Mouse (Mus musculus): Measurements from ENCODE around the gene Atp11a.
A peak's percentile ranks its signal among the peaks of the same experiment; 100 is the strongest.

Atp11a gene

GRCm38 (mm10) chr8:12877126-12877525 lies 120.3 kb downstream of the Atp11a start:
- no peak for DNase-seq

GRCm38 (mm10) chr8:12880163-12880562 lies 123.3 kb downstream of the Atp11a start:
- DNase-seq, result no peak

- DNase-seq, result no peak
Observed at GRCm38 (mm10) chr8:12883051-12884004, 126.5 kb downstream of the Atp11a start.

GRCm38 (mm10) chr8:12887772-12888435 lies 131.1 kb downstream of the Atp11a start:
- DNase-seq, result no peak

- no peak for DNase-seq
Observed at GRCm38 (mm10) chr8:12889046-12889598, 132.3 kb downstream of the Atp11a start.

GRCm38 (mm10) chr8:12892882-12893446 lies 136.2 kb downstream of the Atp11a start:
- no peak for DNase-seq

- no peak for DNase-seq
Observed at GRCm38 (mm10) chr8:12893797-12894578, 137.2 kb downstream of the Atp11a start.

GRCm38 (mm10) chr8:12894783-12895534 lies 138.1 kb downstream of the Atp11a start:
- no peak for DNase-seq

- DNase-seq, result no peak
Observed at GRCm38 (mm10) chr8:12895535-12896150, 138.8 kb downstream of the Atp11a start.

- DNase-seq, result peak; percentile 58
Observed at GRCm38 (mm10) chr8:12896494-12897373, 139.9 kb downstream of the Atp11a start.

- DNase-seq, result no peak
Observed at GRCm38 (mm10) chr8:12897815-12898214, 141.0 kb downstream of the Atp11a start.

GRCm38 (mm10) chr8:12903790-12904415 lies 147.1 kb downstream of the Atp11a start:
- no peak for DNase-seq

- no peak for DNase-seq
Observed at GRCm38 (mm10) chr8:12905122-12905521, 148.3 kb downstream of the Atp11a start.

- no peak for DNase-seq
Observed at GRCm38 (mm10) chr8:12905599-12906321, 148.9 kb downstream of the Atp11a start.

- no peak for DNase-seq
Observed at GRCm38 (mm10) chr8:12906597-12906996, 149.8 kb downstream of the Atp11a start.

GRCm38 (mm10) chr8:12907730-12908129 lies 150.9 kb downstream of the Atp11a start:
- no peak for DNase-seq

GRCm38 (mm10) chr8:12912011-12912410 lies 155.2 kb downstream of the Atp11a start:
- no peak for DNase-seq

GRCm38 (mm10) chr8:12915187-12916006 lies 158.6 kb downstream of the Atp11a start:
- DNase-seq, result peak; percentile 80

All from right cerebral cortex, postnatal 14 days (tissue).